Mouse (Mus musculus) lung, embryonic 14.5 days (tissue): ENCODE results near the gene Ppfibp1. TPM values are rescaled to one million over a fixed set of nuclear protein-coding genes. Genes with fewer than 3 reads are reported as not detected.

Experiments used
- ATAC-seq: fragments of 200-750 bp; cut with Nextera tagmentation; 2 replicates; pipeline ENCODE4 v1.8.0; 2017; ENCODE audit warnings: mild to moderate bottlenecking, moderate TSS enrichment, moderate library complexity; ENCODE audit not compliant: insufficient read depth
- DNase-seq: peaks from one replicate; pipeline ENCODE4 v3.0.0-alpha.2; 2015
- H3K27ac ChIP-seq: fragments of 300-500 bp; sonication (generic); 2 replicates; pipeline ENCODE4 v1.5.1; 2014; ENCODE audit warnings: low read depth, mild to moderate bottlenecking, moderate library complexity
- H3K27me3 ChIP-seq: fragments of 300-500 bp; sonication (generic); 2 replicates; pipeline ENCODE4 v1.6.1; 2014; ENCODE audit warnings: low read length, control low read depth; ENCODE audit not compliant: insufficient read depth
- H3K36me3 ChIP-seq: fragments of 300-500 bp; sonication (generic); 2 replicates; pipeline ENCODE4 v1.6.1; 2014; ENCODE audit warnings: control low read depth; ENCODE audit not compliant: insufficient read depth
- H3K4me1 ChIP-seq: fragments of 300-500 bp; sonication (generic); 2 replicates; pipeline ENCODE4 v1.6.1; 2014; ENCODE audit warnings: antibody characterized with exemption, control low read depth; ENCODE audit not compliant: insufficient read depth
- H3K4me2 ChIP-seq: fragments of 300-500 bp; sonication (generic); 2 replicates; pipeline ENCODE4 v1.6.1; 2014; ENCODE audit warnings: mild to moderate bottlenecking
- H3K4me3 ChIP-seq: fragments of 300-500 bp; sonication (generic); 2 replicates; pipeline ENCODE4 v1.5.1; 2014; ENCODE audit warnings: low read depth, low read length
- H3K9ac ChIP-seq: fragments of 300-500 bp; sonication (generic); 2 replicates; pipeline ENCODE4 v1.6.1; 2014
- H3K9me3 ChIP-seq: fragments of 300-500 bp; sonication (generic); 2 replicates; pipeline ENCODE4 v1.6.1; 2016; ENCODE audit warnings: low read depth, low read length, control low read depth
- CTCF ChIP-seq: IDR thresholded peaks from 2 replicates; pipeline ENCODE4 v1.5.1; 2016; ENCODE audit warnings: antibody characterized with exemption, low read depth
- WGBS: fragments of 180-500 bp; shearing (Covaris S2); extraction: QIAGEN DNeasy Blood & Tissue Kit; methylation state at CpG from one replicate; pipeline ENCODE4 v1.1.7; 2014; 5-methylcytosine and 5-hydroxymethylcytosine counted together
- polyA plus RNA-seq: library from polyadenylated mRNA; unstranded; fragments of >200 nt; fragmentation: Nextera tagmentation; extraction: Ambion mirVana; gene quantifications from 2 replicates; pipeline ENCODE4 v1.2.1, GENCODE M21; 2014

Ppfibp1 gene
- polyA plus RNA-seq, 1 experiment from 2014 or later, result 52.5 TPM

DNA sequence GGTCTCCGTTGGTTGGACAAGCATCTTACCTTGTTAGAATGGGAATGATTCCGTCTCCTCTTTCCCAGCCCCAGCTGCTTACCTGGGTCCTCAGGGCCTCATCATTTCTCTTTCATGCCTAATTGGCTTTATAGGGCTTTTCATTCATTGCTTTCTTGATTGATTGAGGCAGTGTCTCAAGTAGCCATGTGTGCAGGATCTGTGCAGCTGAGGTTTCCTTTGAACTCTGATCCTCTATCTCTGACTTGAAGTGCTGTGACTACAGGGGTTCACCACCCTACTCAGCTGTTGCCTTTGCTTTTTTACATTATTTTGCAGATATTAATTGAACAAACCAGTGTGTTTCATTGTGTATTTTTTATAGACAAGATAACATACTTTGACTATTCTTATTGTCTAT is 40.7 kb downstream of the Ppfibp1 start:
- Histone ChIP-seq H3K4me2 (no peak overlapping the region), H3K4me3 (no peak overlapping the region), H3K27me3 (no peaks in the 10 kb centered on the region), H3K4me1 (no peaks in the 10 kb centered on the region), H3K36me3 (no peaks in the 10 kb centered on the region), H3K9ac (no peak overlapping the region), H3K9me3 (no peaks in the 10 kb centered on the region), H3K27ac (no peak overlapping the region)
- 72% methylated on average over 2 of the region's 2 CpGs for WGBS
- DNase-seq (no peak), ATAC-seq (no peak)
- no peak for TF ChIP-seq CTCF

DNA sequence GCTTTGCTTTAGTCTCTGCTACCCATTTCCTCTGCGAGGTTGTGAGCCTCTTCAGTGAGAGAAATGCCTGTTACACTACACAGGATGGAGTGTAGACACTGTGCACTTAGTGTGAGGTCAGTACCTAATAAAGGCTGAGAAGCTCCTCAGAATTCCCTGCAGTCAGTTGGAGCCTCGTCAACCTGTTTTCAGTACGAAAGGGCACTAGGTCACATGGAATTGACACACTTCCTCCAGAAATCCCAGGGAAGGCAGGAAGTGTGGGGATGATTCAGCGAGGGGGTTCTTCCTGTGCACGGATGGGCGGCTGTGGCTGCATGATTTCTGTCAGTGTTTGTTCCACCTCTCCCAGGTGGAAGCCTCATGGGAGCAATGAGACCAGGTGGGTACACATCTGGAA is 44.8 kb downstream of the Ppfibp1 start:
- no peaks in the 10 kb centered on the region for H3K4me1 ChIP-seq
- ATAC-seq (0 out of 2 replicates have a peak, but pooled peaks have one; percentile 44), DNase-seq (peak; percentile 44)

DNA sequence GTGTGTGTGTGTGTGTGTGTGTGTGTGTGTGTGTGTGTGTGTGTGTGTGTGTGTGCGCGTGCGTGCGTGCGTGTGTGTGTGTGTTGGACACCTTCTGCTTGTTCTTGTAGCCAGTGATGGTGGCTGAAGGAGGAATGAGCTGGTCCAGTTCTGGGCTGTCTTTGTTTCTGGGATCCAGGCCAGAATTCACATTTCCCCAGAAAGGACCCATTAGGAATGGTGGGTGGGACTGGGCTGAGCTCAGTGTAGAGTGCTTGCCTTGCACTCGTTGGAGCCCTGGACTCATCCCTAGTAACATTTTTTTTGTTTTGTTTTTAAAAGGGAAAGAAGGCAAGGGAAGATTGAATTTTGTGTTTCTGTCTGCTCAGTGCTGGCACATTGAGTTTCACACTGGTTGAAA is 47.7 kb downstream of the Ppfibp1 start:
- Histone ChIP-seq H3K36me3 (peaks cover 13% of the 10 kb centered on the region; the same call in 1 of the 2 replicates), H3K27me3 (no peaks in the 10 kb centered on the region), H3K4me1 (no peaks in the 10 kb centered on the region), H3K9ac (no peak overlapping the region), H3K4me3 (no peak overlapping the region), H3K9me3 (no peaks in the 10 kb centered on the region), H3K4me2 (no peak overlapping the region), H3K27ac (no peak overlapping the region)
- ATAC-seq, result peak; percentile 82; the same call in 1 of the 2 replicates
- peak; percentile 85 for DNase-seq
- TF ChIP-seq CTCF, result no peak
- 80% methylated on average over 6 of the region's 6 CpGs for WGBS

More for the DNA sequence above, 44.8 kb downstream of the Ppfibp1 start:
- H3K27ac ChIP-seq, result peak overlapping the region; percentile 9; the same call in 1 of the 2 replicates
- no peak overlapping the region for H3K4me3 ChIP-seq
- WGBS, result 43% methylated on average over 6 of the region's 6 CpGs
- H3K9me3 ChIP-seq, result no peaks in the 10 kb centered on the region
- H3K4me2 ChIP-seq, result no peak overlapping the region
- H3K36me3 ChIP-seq, result no peaks in the 10 kb centered on the region
- no peak overlapping the region for H3K9ac ChIP-seq
- no peaks in the 10 kb centered on the region for H3K27me3 ChIP-seq
- TF ChIP-seq CTCF, result no peak

DNA sequence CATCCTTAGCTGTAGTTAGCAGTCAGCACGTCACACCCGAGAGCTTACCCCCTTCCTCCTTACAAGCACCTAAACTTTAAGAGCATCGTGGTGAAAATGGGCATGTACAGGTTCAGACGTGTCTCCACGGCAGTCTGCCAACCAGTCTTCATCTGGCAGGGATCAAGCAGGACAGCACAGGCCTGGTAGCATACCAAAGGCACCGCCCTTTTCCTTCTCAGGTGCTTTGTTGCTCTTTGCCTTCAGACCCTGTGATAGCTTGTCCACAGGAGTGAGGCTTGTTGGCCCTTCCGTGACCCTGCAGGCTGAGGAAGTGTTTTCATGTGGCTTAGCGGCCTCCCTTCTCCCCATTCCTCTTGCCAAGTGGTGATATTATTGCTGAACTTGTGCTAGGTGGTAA is 50.7 kb downstream of the Ppfibp1 start:
- Histone ChIP-seq H3K9ac (no peak overlapping the region), H3K27ac (no peak overlapping the region), H3K4me2 (no peak overlapping the region), H3K27me3 (no peaks in the 10 kb centered on the region), H3K36me3 (peaks cover 13% of the 10 kb centered on the region; the same call in 1 of the 2 replicates), H3K9me3 (no peaks in the 10 kb centered on the region), H3K4me3 (no peak overlapping the region), H3K4me1 (no peaks in the 10 kb centered on the region)
- ATAC-seq (peak; percentile 59), DNase-seq (no peak)
- TF ChIP-seq CTCF, result no peak
- 72% methylated on average over 8 of the region's 8 CpGs for WGBS

DNA sequence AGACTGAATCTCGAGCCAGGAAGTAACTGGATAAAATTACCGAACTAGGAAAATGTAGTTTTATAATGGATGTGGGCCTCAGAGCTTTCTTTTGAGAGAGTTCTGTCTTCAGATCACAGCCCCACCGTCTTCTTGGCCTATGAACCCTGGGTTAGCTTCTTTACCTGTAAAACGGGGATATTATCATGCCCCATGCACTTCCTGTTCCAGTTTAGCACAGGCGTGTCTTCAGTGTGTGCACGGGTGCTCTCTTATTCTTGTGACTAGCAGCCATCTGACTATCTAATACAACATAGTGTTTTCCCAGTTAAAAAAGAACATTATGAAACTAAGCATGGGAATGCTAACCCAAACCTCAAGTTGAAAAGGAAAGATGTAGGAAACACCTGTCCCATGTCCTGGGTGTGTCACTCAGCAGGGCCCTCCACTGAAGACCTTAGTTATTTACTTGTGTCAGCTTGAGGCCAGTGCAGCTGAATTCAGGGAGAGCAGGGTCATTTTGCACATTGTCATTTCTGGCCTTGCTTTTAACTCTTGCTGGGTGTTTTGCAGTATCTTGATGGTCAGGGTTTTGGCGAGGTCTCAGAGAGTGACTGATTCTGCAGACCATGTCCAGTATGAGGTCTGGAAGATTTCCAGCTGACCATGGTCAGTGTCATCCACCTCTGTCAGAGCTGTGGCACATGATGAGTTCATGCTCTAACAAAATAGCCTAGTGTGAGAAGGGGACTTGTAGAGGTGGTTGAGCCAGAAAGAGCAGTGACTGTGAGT is 53.4 kb downstream of the Ppfibp1 start:
- no peak overlapping the region for H3K4me3 ChIP-seq
- H3K4me2 ChIP-seq, result no peak overlapping the region
- peaks cover 13% of the 10 kb centered on the region; the same call in 1 of the 2 replicates for H3K36me3 ChIP-seq
- DNase-seq, result no peak
- 72% methylated on average over 7 of the region's 7 CpGs for WGBS
- H3K9me3 ChIP-seq, result no peaks in the 10 kb centered on the region
- H3K27me3 ChIP-seq, result no peaks in the 10 kb centered on the region
- no peak overlapping the region for H3K9ac ChIP-seq
- no peak for ATAC-seq
- H3K4me1 ChIP-seq, result no peaks in the 10 kb centered on the region
- no peak for TF ChIP-seq CTCF
- no peak overlapping the region for H3K27ac ChIP-seq

DNA sequence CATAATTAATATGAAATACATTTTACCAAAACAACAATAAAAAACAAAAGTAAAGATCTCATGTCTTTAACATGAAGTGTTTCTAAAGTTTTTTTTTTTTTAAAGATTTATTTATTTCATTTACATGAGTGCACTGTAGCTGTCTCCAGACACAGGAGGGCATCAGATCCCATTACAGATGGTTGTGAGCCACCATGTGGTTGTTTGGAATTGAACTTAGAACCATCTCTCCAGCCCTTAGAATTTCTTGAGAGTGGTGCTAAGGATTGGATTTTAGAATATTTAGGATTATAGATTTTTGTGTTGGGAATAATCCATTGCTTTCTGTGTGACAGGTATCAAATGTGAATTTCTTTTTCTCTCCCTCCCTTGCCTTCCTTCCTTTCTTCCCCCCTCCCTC is 55.7 kb downstream of the Ppfibp1 start:
- no peak overlapping the region for H3K9ac ChIP-seq
- TF ChIP-seq CTCF, result no peak
- H3K4me1 ChIP-seq, result 0 out of 2 replicates have a peak, but pooled peaks cover 7% of the 10 kb centered on the region

DNA sequence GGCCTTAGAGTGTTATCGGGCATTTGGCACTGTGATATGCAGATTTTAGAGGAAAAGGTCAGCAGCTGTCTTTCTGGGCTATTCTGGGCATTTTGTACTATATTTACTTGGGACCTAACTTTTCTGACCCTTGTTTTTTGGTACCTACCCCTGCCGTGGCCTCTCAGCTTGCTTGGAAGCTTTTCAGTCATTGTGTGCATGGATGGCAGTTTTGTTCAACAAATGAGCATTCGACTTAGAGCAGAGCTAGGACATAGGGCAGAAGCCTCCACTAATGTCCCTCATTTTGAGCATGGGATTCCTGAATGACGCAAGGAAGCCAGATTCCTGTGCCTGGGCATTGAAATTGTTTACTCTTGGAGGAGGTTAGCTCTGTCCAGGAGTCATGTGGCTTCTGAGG is 56.5 kb downstream of the Ppfibp1 start:
- 41% methylated on average over 4 of the region's 4 CpGs for WGBS
- no peak overlapping the region for H3K9ac ChIP-seq
- no peak overlapping the region for H3K4me2 ChIP-seq
- peaks cover 3% of the 10 kb centered on the region; the same call in 1 of the 2 replicates for H3K36me3 ChIP-seq
- 0 out of 2 replicates have a peak, but pooled peaks cover 12% of the 10 kb centered on the region for H3K4me1 ChIP-seq
- ATAC-seq, result peak; percentile 41; the same call in 1 of the 2 replicates
- H3K9me3 ChIP-seq, result no peaks in the 10 kb centered on the region
- DNase-seq, result peak; percentile 40
- H3K4me3 ChIP-seq, result no peak overlapping the region
- no peak for TF ChIP-seq CTCF
- peak overlapping the region; percentile 39; the same call in 1 of the 2 replicates for H3K27ac ChIP-seq
- no peaks in the 10 kb centered on the region for H3K27me3 ChIP-seq

More for the DNA sequence above, 55.7 kb downstream of the Ppfibp1 start:
- H3K9me3 ChIP-seq, result no peaks in the 10 kb centered on the region
- no peak for DNase-seq
- peaks cover 11% of the 10 kb centered on the region; the same call in 1 of the 2 replicates for H3K36me3 ChIP-seq
- no peak overlapping the region for H3K27ac ChIP-seq
- H3K4me3 ChIP-seq, result no peak overlapping the region
- no peaks in the 10 kb centered on the region for H3K27me3 ChIP-seq
- no peak for ATAC-seq
- H3K4me2 ChIP-seq, result no peak overlapping the region
